ENCODE assay signal across 9 mouse cellular contexts in the genomic region with DNA sequence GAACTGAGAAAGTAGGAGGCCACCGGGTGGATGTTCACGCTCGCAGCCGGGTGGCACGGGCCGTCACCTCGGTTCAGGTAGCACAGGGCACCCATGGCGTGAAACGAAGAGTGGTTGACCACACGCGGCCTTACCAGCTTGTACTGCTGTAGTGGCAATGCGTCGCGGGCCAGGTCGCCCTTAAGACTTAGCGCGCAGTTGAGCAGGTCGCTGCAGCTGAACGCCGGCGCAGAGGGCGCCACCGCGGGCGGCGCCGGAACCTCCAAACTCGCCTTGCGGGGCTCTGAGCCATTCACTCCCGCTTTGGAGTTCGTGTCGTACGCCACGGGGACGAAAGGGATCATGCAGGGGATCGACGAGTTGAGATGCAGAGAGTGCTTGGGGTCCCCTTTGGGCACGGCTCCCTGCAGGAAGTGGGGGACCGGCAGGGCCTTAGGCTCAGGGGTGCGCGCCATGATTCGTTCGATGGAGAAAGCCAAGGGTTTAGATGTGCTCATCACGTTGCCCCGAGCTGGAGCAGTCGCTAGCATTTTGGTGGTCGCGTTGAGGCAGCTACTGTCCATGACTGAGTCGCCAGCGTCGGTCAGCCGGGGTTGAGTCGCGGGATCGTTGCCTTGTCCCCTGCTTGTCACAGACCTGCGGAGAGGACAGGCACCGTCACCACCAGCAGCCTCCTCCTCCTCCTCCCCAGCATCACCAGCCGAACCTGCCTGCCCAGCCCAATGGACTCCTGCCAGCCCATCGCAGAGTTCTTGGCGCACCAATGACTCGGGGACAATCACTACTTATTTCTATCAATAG. TPM values are rescaled to one million over a fixed set of nuclear protein-coding genes. Genes with fewer than 3 reads are reported as not detected.
DNase-seq lines count a peak whose midpoint lies in the region; ATAC-seq lines count a peak whose summit lies in the region.
"Had no signal": no experiment of that assay in that cellular context is flagged by ENCODE, and none has a peak within 500 bp of the region (broad histone marks: within the 10 kb centered on the region; RNA-seq: fewer than 3 reads in every experiment).

No protein-coding gene starts in this region.

- H3K9ac ChIP-seq in lung, embryonic 16.5 days (ENCODE audit: low read length) = no peak overlapping the region
- no peak overlapping the region for H3K9ac ChIP-seq in limb, embryonic 13.5 days
- no peak overlapping the region for H3K9ac ChIP-seq in stomach, embryonic 14.5 days (replicated peaks; ENCODE audit: low read depth, low read length)

- peaks cover 7% of the 10 kb centered on the region; the same call in 1 of the 2 replicates for H3K4me1 ChIP-seq in lung, embryonic 16.5 days (replicated peaks; ENCODE audit: control insufficient read depth, insufficient read depth, low read length)
- peaks cover 79% of the 10 kb centered on the region for H3K4me1 ChIP-seq in forebrain, embryonic 10.5 days
- H3K4me1 ChIP-seq in limb, embryonic 13.5 days = peaks cover 28% of the 10 kb centered on the region
- no peaks in the 10 kb centered on the region for H3K4me1 ChIP-seq in stomach, embryonic 14.5 days (ENCODE audit: control insufficient read depth, insufficient read depth, low read length)

- H3K27ac ChIP-seq in lung, embryonic 16.5 days (ENCODE audit: low read length) = no peak overlapping the region
- H3K27ac ChIP-seq in forebrain, embryonic 10.5 days = peak overlapping the region; percentile 99
- H3K27ac ChIP-seq in limb, embryonic 13.5 days = no peak overlapping the region
- no peak overlapping the region for H3K27ac ChIP-seq in stomach, embryonic 14.5 days (ENCODE audit: low read length)

- DNase-seq in lung, postnatal 25 days (ENCODE audit: low spot score) = no peak
- peak; percentile 82 for DNase-seq in forebrain, embryonic 10.5 days (ENCODE audit: extremely low spot score, low spot score)
- no peak for DNase-seq in adrenal gland, postnatal 14 days
- DNase-seq in lung, postnatal 14 days = no peak

- H3K36me3 ChIP-seq in lung, embryonic 16.5 days (ENCODE audit: control insufficient read depth, insufficient read depth, low read length) = no peaks in the 10 kb centered on the region
- H3K36me3 ChIP-seq in forebrain, embryonic 10.5 days (replicated peaks) = peaks cover 8% of the 10 kb centered on the region
- H3K36me3 ChIP-seq in limb, embryonic 13.5 days = no peaks in the 10 kb centered on the region
- H3K36me3 ChIP-seq in stomach, embryonic 14.5 days (ENCODE audit: control insufficient read depth, insufficient read depth, low read length) = no peaks in the 10 kb centered on the region

- H3K9me3 ChIP-seq in lung, embryonic 16.5 days (ENCODE audit: control insufficient read depth, low read length) = no peaks in the 10 kb centered on the region
- H3K9me3 ChIP-seq in forebrain, embryonic 10.5 days = no peaks in the 10 kb centered on the region
- H3K9me3 ChIP-seq in limb, embryonic 13.5 days = no peaks in the 10 kb centered on the region
- H3K9me3 ChIP-seq in stomach, embryonic 14.5 days (ENCODE audit: control insufficient read depth, low read depth, low read length) = no peaks in the 10 kb centered on the region

- under 1% methylated on average over 61 of the region's 61 CpGs for WGBS in lung, embryonic 16.5 days
- WGBS in forebrain, embryonic 10.5 days = under 1% methylated on average over 61 of the region's 61 CpGs
- WGBS in limb, embryonic 13.5 days = under 1% methylated on average over 61 of the region's 61 CpGs
- WGBS in stomach, embryonic 14.5 days = under 1% methylated on average over 61 of the region's 61 CpGs

- peaks cover 86% of the 10 kb centered on the region for H3K27me3 ChIP-seq in lung, embryonic 16.5 days (ENCODE audit: control insufficient read depth, insufficient read depth, low read depth, low read length)
- peaks cover 98% of the 10 kb centered on the region for H3K27me3 ChIP-seq in forebrain, embryonic 10.5 days (ENCODE audit: poor library complexity, severe bottlenecking)
- H3K27me3 ChIP-seq in limb, embryonic 13.5 days = peaks cover 87% of the 10 kb centered on the region
- peaks cover 74% of the 10 kb centered on the region for H3K27me3 ChIP-seq in stomach, embryonic 14.5 days (ENCODE audit: control insufficient read depth, insufficient read depth, low read length)

- peak overlapping the region; percentile 18 for H3K4me2 ChIP-seq in lung, embryonic 16.5 days (ENCODE audit: low read depth, low read length)
- peak overlapping the region; percentile 75 for H3K4me2 ChIP-seq in limb, embryonic 13.5 days (replicated peaks)
- H3K4me2 ChIP-seq in stomach, embryonic 14.5 days (replicated peaks; ENCODE audit: low read depth, low read length) = peak overlapping the region; percentile 14; the same call in 1 of the 2 replicates

- peak overlapping the region; percentile 23 for H3K4me3 ChIP-seq in lung, embryonic 16.5 days (ENCODE audit: low read length)
- peak overlapping the region; percentile 81 for H3K4me3 ChIP-seq in forebrain, embryonic 10.5 days
- peak overlapping the region; percentile 46 for H3K4me3 ChIP-seq in limb, embryonic 13.5 days
- H3K4me3 ChIP-seq in stomach, embryonic 14.5 days (ENCODE audit: low read depth, low read length) = peak overlapping the region; percentile 8; the same call in 1 of the 2 replicates

- ATAC-seq in lung, embryonic 16.5 days (ENCODE audit: low read depth) = peak; percentile 18; the same call in 1 of the 2 replicates
- peak; percentile 18; the same call in 1 of the 2 replicates for ATAC-seq in limb, embryonic 13.5 days (ENCODE audit: low FRiP score, low read depth)
- no peak for ATAC-seq in stomach, embryonic 14.5 days (ENCODE audit: insufficient number of reproducible peaks, insufficient read depth, low FRiP score, low read depth)
- ATAC-seq: activated CD4-positive, CD25-positive, alpha-beta regulatory T cell, adult 4 months had no signal

RNA-seq across cellular contexts. Expression of a gene that starts 0.5 kb away (rescaled TPM):
- not detected in 2 replicates for polyA plus RNA-seq in lung, embryonic 16.5 days (2015; fragmentation: Nextera tagmentation; extraction: Ambion mirVana)
- 35.1 and 38.2 TPM in 2 replicates for polyA plus RNA-seq in forebrain, embryonic 10.5 days (2016; fragmentation: Nextera tagmentation; extraction: Ambion mirVana)
- not detected in 2 replicates for polyA plus RNA-seq in limb, embryonic 13.5 days (2015; fragmentation: Nextera tagmentation; extraction: Ambion mirVana)
- polyA plus RNA-seq in stomach, embryonic 14.5 days (2014; fragmentation: Nextera tagmentation; extraction: Ambion mirVana) = not detected in 2 replicates
- total RNA-seq in adrenal gland, postnatal 14 days (2021) = not detected in 2 replicates
- polyA plus RNA-seq: activated CD4-positive, CD25-positive, alpha-beta regulatory T cell, adult 4 months; spleen, adult 2 months had no signal

Comparison
In these comparisons a context has a peak if more than half of its experiments do, and no peak if none do; other contexts are left out.
1. H3K4me2 ChIP-seq: peak in every context shown above with its lines; median percentile 75 in limb, embryonic 13.5 days; 18 in lung, embryonic 16.5 days; 14 in stomach, embryonic 14.5 days.
2. H3K4me3 ChIP-seq: peak in every context shown above with its lines; median percentile 81 in forebrain, embryonic 10.5 days; 46 in limb, embryonic 13.5 days; 23 in lung, embryonic 16.5 days; 8 in stomach, embryonic 14.5 days.
3. RNA of a gene that starts 0.5 kb away (polyA plus RNA-seq): 35.1 to 38.2 TPM in forebrain, embryonic 10.5 days; not detected in limb, embryonic 13.5 days, not detected in lung, embryonic 16.5 days and not detected in stomach, embryonic 14.5 days; every median in the first group is over 10 times any median in the second.